ENCODE assay signal across 12 mouse cellular contexts in genomic region chr14:32859831-32860569, GRCm38 (mm10). TPM values are rescaled to one million over a fixed set of nuclear protein-coding genes. Genes with fewer than 3 reads are reported as not detected.
A peak's percentile ranks its signal among the peaks of the same experiment; 100 is the strongest.
DNase-seq lines count a peak whose midpoint lies in the region; ATAC-seq and TF ChIP-seq lines count a peak whose summit lies in the region.
"Had no signal": no experiment of that assay in that cellular context is flagged by ENCODE, and none has a peak within 500 bp of the region (broad histone marks: within the 10 kb centered on the region; RNA-seq: fewer than 3 reads in every experiment).

No protein-coding gene starts in this region.

- H3K4me1 ChIP-seq in heart, embryonic 15.5 days (replicated peaks) = peaks cover 60% of the 10 kb centered on the region
- peaks cover 15% of the 10 kb centered on the region for H3K4me1 ChIP-seq in megakaryocyte, embryonic 14.5 days
- peaks cover 31% of the 10 kb centered on the region for H3K4me1 ChIP-seq in heart, postnatal 0 days (ENCODE audit: control insufficient read depth, insufficient read depth)

- H3K27ac ChIP-seq in heart, embryonic 15.5 days = peak overlapping the region; percentile 91
- peak overlapping the region; percentile 90; the same call in 1 of the 2 replicates for H3K27ac ChIP-seq in heart, postnatal 0 days (ENCODE audit: low read depth)
- H3K27ac ChIP-seq: embryonic facial prominence, embryonic 15.5 days; layer of hippocampus, adult 2 months had no signal

- no peak for TF ChIP-seq EP300 in heart, postnatal 0 days (IDR thresholded peaks at IDR 0.05; ENCODE audit: low read depth)

- no peak overlapping the region for H3K4me2 ChIP-seq in heart, embryonic 15.5 days
- H3K4me2 ChIP-seq in heart, postnatal 0 days (ENCODE audit: low read depth, low read length) = no peak overlapping the region
- H3K4me2 ChIP-seq: embryonic facial prominence, embryonic 15.5 days had no signal

- DNase-seq in heart, postnatal 36 days = no peak
- no peak for DNase-seq in heart, postnatal 0 days (ENCODE audit: low spot score)
- peak; percentile 75 for DNase-seq in testis, postnatal 10 days (ENCODE audit: low spot score)
- no peak for DNase-seq in left cerebral cortex, adult 11 months (ENCODE audit: low spot score)
- no peak for DNase-seq in ovary, postnatal 14 days (ENCODE audit: low spot score)
- DNase-seq: gastrocnemius, postnatal 25 days had no signal

- no peak for TF ChIP-seq CTCF in heart, postnatal 0 days (IDR thresholded peaks at IDR 0.05; ENCODE audit: low read depth)

- no peaks in the 10 kb centered on the region for H3K27me3 ChIP-seq in heart, embryonic 15.5 days
- peaks cover 84% of the 10 kb centered on the region for H3K27me3 ChIP-seq in megakaryocyte, embryonic 14.5 days (replicated peaks)
- no peaks in the 10 kb centered on the region for H3K27me3 ChIP-seq in heart, postnatal 0 days (ENCODE audit: control insufficient read depth, insufficient read depth, low read length)
- H3K27me3 ChIP-seq: embryonic facial prominence, embryonic 15.5 days had no signal

- no peaks in the 10 kb centered on the region for H3K9me3 ChIP-seq in heart, embryonic 15.5 days (replicated peaks)
- no peaks in the 10 kb centered on the region for H3K9me3 ChIP-seq in megakaryocyte, embryonic 14.5 days
- H3K9me3 ChIP-seq in heart, postnatal 0 days (replicated peaks; ENCODE audit: control insufficient read depth, low read length) = no peaks in the 10 kb centered on the region
- H3K9me3 ChIP-seq: embryonic facial prominence, embryonic 15.5 days had no signal

- 0 out of 2 replicates have a peak, but pooled peaks cover 9% of the 10 kb centered on the region for H3K36me3 ChIP-seq in heart, embryonic 15.5 days
- H3K36me3 ChIP-seq in megakaryocyte, embryonic 14.5 days (replicated peaks; ENCODE audit: low read length) = no peaks in the 10 kb centered on the region
- H3K36me3 ChIP-seq in heart, postnatal 0 days (replicated peaks; ENCODE audit: control insufficient read depth, insufficient read depth, low read length) = peaks cover 8% of the 10 kb centered on the region; the same call in 1 of the 2 replicates
- H3K36me3 ChIP-seq: embryonic facial prominence, embryonic 15.5 days had no signal

- ATAC-seq in heart, embryonic 15.5 days (replicated peaks; ENCODE audit: insufficient number of reproducible peaks, insufficient read depth, low FRiP score, low read depth) = no peak
- ATAC-seq in megakaryocyte, adult 5-6 weeks (ENCODE audit: poor library complexity, severe bottlenecking) = no peak
- ATAC-seq in heart, postnatal 0 days (ENCODE audit: insufficient read depth, low read depth) = no peak

- WGBS in heart, embryonic 15.5 days = 56% methylated on average over 11 of the region's 11 CpGs
- 47% methylated on average over 11 of the region's 11 CpGs for WGBS in heart, postnatal 0 days

- intact Hi-C loops in heart, postnatal 36 days (cut with DNase I) = no loop called here

- H3K9ac ChIP-seq in heart, embryonic 15.5 days = no peak overlapping the region
- no peak overlapping the region for H3K9ac ChIP-seq in heart, postnatal 0 days (replicated peaks; ENCODE audit: low read depth, low read length)
- H3K9ac ChIP-seq: embryonic facial prominence, embryonic 15.5 days had no signal

- H3K4me3 ChIP-seq in heart, embryonic 15.5 days = no peak overlapping the region
- H3K4me3 ChIP-seq in megakaryocyte, embryonic 14.5 days (replicated peaks) = peak overlapping the region; percentile 63
- H3K4me3 ChIP-seq in heart, postnatal 0 days (ENCODE audit: low read depth, low read length) = no peak overlapping the region
- H3K4me3 ChIP-seq: embryonic facial prominence, embryonic 15.5 days; layer of hippocampus, adult 2 months had no signal

RNA-seq across cellular contexts. Expression of gene Vstm4, which starts 3.4 kb away (rescaled TPM):
- polyA plus RNA-seq in heart, embryonic 15.5 days (2015; fragmentation: Nextera tagmentation; extraction: Ambion mirVana) = 20.3 and 25.4 TPM in 2 replicates
- total RNA-seq in heart, postnatal 36 days (2021) = 10 to 100 TPM in 1 of 2 experiments, 1 to 10 TPM in 1; 7.0 to 10.2 TPM
- not detected in 2 replicates for polyA plus RNA-seq in megakaryocyte, embryonic 14.5 days (2012; ENCODE audit: insufficient read depth, low replicate concordance)
- not detected in 2 replicates for total RNA-seq in megakaryocyte, adult 5-6 weeks (2015)
- total RNA-seq in megakaryocyte, adult 5-6 weeks (2017) = not detected in 2 replicates
- total RNA-seq in heart, postnatal 0 days (2014; rRNA removed; ENCODE audit: low replicate concordance) = 11.5 and 22.9 TPM in 2 replicates
- polyA plus RNA-seq in heart, postnatal 0 days (2015; fragmentation: Nextera tagmentation; extraction: Ambion mirVana) = 21.5 and 22.2 TPM in 2 replicates

RNA-seq across cellular contexts. Expression of gene Fam170b, which starts 26.2 kb away (rescaled TPM):
- polyA plus RNA-seq in heart, embryonic 15.5 days (2015; fragmentation: Nextera tagmentation; extraction: Ambion mirVana) = 0.11 and 0.13 TPM in 2 replicates
- total RNA-seq in heart, postnatal 36 days (2021) = under 1 TPM in 1 of 2 experiments, not detected in 1; 0.17 TPM
- polyA plus RNA-seq in megakaryocyte, embryonic 14.5 days (2012; ENCODE audit: insufficient read depth, low replicate concordance) = not detected in 2 replicates
- not detected in 2 replicates for total RNA-seq in megakaryocyte, adult 5-6 weeks (2015)
- total RNA-seq in megakaryocyte, adult 5-6 weeks (2017) = not detected in 2 replicates
- total RNA-seq in heart, postnatal 0 days (2014; rRNA removed; ENCODE audit: low replicate concordance) = not detected in 2 replicates
- 0.12 and 0.14 TPM in 2 replicates for polyA plus RNA-seq in heart, postnatal 0 days (2015; fragmentation: Nextera tagmentation; extraction: Ambion mirVana)
- total RNA-seq: gastrocnemius, postnatal 25 days; layer of hippocampus, adult 2 months had no signal
- polyA plus RNA-seq: neural tube, embryonic 14.5 days had no signal

Comparison
In these comparisons a context has a peak if more than half of its experiments do, and no peak if none do; other contexts are left out.
1. RNA of gene Vstm4, which starts 3.4 kb away (total RNA-seq): 11.5 to 22.9 TPM in heart, postnatal 0 days and 7.0 to 10.2 TPM in heart, postnatal 36 days; not detected in megakaryocyte, adult 5-6 weeks; every median in the first group is over 4 times any median in the second.